Mouse (Mus musculus) lung, postnatal 0 days (tissue): ENCODE results near the gene Tpst1. TPM values are rescaled to one million over a fixed set of nuclear protein-coding genes. Genes with fewer than 3 reads are reported as not detected.
A peak's percentile ranks its signal among the peaks of the same experiment; 100 is the strongest.

ENCODE experiments used
- ATAC-seq: fragments of 200-750 bp; cut with Nextera tagmentation; 2 replicates; pipeline ENCODE4 v1.8.0; 2017; ENCODE audit warnings: moderate library complexity
- DNase-seq: peaks from one replicate; pipeline ENCODE4 v3.0.0-alpha.2; 2016; ENCODE audit warnings: low spot score
- H3K27ac ChIP-seq: fragments of 300-500 bp; sonication (generic); 2 replicates; pipeline ENCODE4 v1.5.1; 2014; ENCODE audit warnings: antibody characterized with exemption, mild to moderate bottlenecking, low read length, mixed read lengths
- H3K27me3 ChIP-seq: fragments of 300-500 bp; sonication (generic); replicated peaks from 2 replicates; pipeline ENCODE4 v1.6.1; 2014; ENCODE audit warnings: low read length, mixed read lengths; ENCODE audit not compliant: insufficient read depth
- H3K36me3 ChIP-seq: fragments of 300-500 bp; sonication (generic); 2 replicates; pipeline ENCODE4 v1.6.1; 2014; ENCODE audit warnings: low read length, mixed read lengths; ENCODE audit not compliant: insufficient read depth
- H3K4me1 ChIP-seq: fragments of 300-500 bp; sonication (generic); 2 replicates; pipeline ENCODE4 v1.6.1; 2014; ENCODE audit warnings: antibody characterized with exemption, low read depth, low read length, mixed read lengths; ENCODE audit not compliant: insufficient read depth
- H3K4me2 ChIP-seq: fragments of 300-500 bp; sonication (generic); replicated peaks from 2 replicates; pipeline ENCODE4 v1.6.1; 2014; ENCODE audit warnings: low read depth, mild to moderate bottlenecking, low read length, moderate library complexity, mixed read lengths
- H3K4me3 ChIP-seq: fragments of 300-500 bp; sonication (generic); 2 replicates; pipeline ENCODE4 v1.5.1; 2014; ENCODE audit warnings: low read depth, low read length
- H3K9ac ChIP-seq: fragments of 300-500 bp; sonication (generic); replicated peaks from 2 replicates; pipeline ENCODE4 v1.6.1; 2014; ENCODE audit warnings: low read depth, mild to moderate bottlenecking
- H3K9me3 ChIP-seq: fragments of 300-500 bp; sonication (generic); 2 replicates; pipeline ENCODE4 v1.6.1; 2016; ENCODE audit warnings: low read length, mixed read lengths
- CTCF ChIP-seq: IDR thresholded peaks from 2 replicates; pipeline ENCODE4 v1.5.1; 2016; ENCODE audit warnings: antibody characterized with exemption, mild to moderate bottlenecking
- EP300 ChIP-seq: IDR thresholded peaks from 2 replicates; pipeline ENCODE4 v1.6.1; 2016; ENCODE audit warnings: antibody characterized with exemption, mild to moderate bottlenecking, control low read depth
- WGBS: fragments of 180-500 bp; shearing (Covaris S2); extraction: QIAGEN DNeasy Blood & Tissue Kit; methylation state at CpG from one replicate; pipeline ENCODE4 v1.1.7; 2014; 5-methylcytosine and 5-hydroxymethylcytosine counted together
- polyA plus RNA-seq: library from polyadenylated mRNA; unstranded; fragments of >200 nt; fragmentation: Nextera tagmentation; extraction: Ambion mirVana; gene quantifications from 2 replicates; pipeline ENCODE4 v1.2.1, GENCODE M21; 2015

The Tpst1 gene
- polyA plus RNA-seq, 1 experiment from 2014 or later = 31.5 TPM

- TF ChIP-seq EP300 (no peak), CTCF (no peak)
- H3K36me3 ChIP-seq = peaks cover 15% of the 10 kb centered on the region
Measured at GRCm38 (mm10) chr5:130043741-130044140, 29.4 kb upstream of the Tpst1 start.

GRCm38 (mm10) chr5:130044201-130044695 lies 28.9 kb upstream of the Tpst1 start:
- Histone ChIP-seq H3K27ac (no peak overlapping the region), H3K9ac (no peak overlapping the region), H3K36me3 (peaks cover 18% of the 10 kb centered on the region), H3K9me3 (no peaks in the 10 kb centered on the region), H3K4me3 (no peak overlapping the region), H3K27me3 (no peaks in the 10 kb centered on the region), H3K4me2 (no peak overlapping the region), H3K4me1 (no peaks in the 10 kb centered on the region)
- WGBS = 51% methylated on average over 7 of the region's 7 CpGs
- TF ChIP-seq EP300 (no peak), CTCF (peak; percentile 77)
- ATAC-seq (peak; percentile 56), DNase-seq (peak; percentile 84)

More at GRCm38 (mm10) chr5:130043741-130044140, 29.4 kb upstream of the Tpst1 start:
- ATAC-seq = no peak
- no peak overlapping the region for H3K9ac ChIP-seq
- no peaks in the 10 kb centered on the region for H3K4me1 ChIP-seq
- no peaks in the 10 kb centered on the region for H3K27me3 ChIP-seq
- no peak overlapping the region for H3K4me3 ChIP-seq
- H3K4me2 ChIP-seq = no peak overlapping the region
- DNase-seq = no peak
- 68% methylated on average over 3 of the region's 3 CpGs for WGBS
- H3K27ac ChIP-seq = no peak overlapping the region
- no peaks in the 10 kb centered on the region for H3K9me3 ChIP-seq

GRCm38 (mm10) chr5:130046100-130046499 lies 27.0 kb upstream of the Tpst1 start:
- no peak for TF ChIP-seq EP300
- TF ChIP-seq CTCF = no peak
- H3K9ac ChIP-seq = no peak overlapping the region
- whole genome bisulfite sequencing = 88% methylated on average over 7 of the region's 7 CpGs
- peaks cover 15% of the 10 kb centered on the region for H3K36me3 ChIP-seq
- H3K4me1 ChIP-seq = no peaks in the 10 kb centered on the region
- no peak overlapping the region for H3K27ac ChIP-seq
- ATAC-seq (no peak), DNase-seq (no peak)
- H3K27me3 ChIP-seq = no peaks in the 10 kb centered on the region
- no peak overlapping the region for H3K4me3 ChIP-seq
- no peaks in the 10 kb centered on the region for H3K9me3 ChIP-seq
- no peak overlapping the region for H3K4me2 ChIP-seq

GRCm38 (mm10) chr5:130046589-130046988 lies 26.5 kb upstream of the Tpst1 start:
- DNase-seq (no peak), ATAC-seq (no peak)
- no peaks in the 10 kb centered on the region for H3K4me1 ChIP-seq
- H3K27ac ChIP-seq = no peak overlapping the region
- no peak for TF ChIP-seq CTCF
- no peak for TF ChIP-seq EP300
- no peaks in the 10 kb centered on the region for H3K27me3 ChIP-seq
- peaks cover 15% of the 10 kb centered on the region for H3K36me3 ChIP-seq
- no peak overlapping the region for H3K9ac ChIP-seq
- 89% methylated on average over 10 of the region's 10 CpGs for WGBS
- no peak overlapping the region for H3K4me2 ChIP-seq
- no peak overlapping the region for H3K4me3 ChIP-seq
- H3K9me3 ChIP-seq = no peaks in the 10 kb centered on the region

- H3K9me3 ChIP-seq = no peaks in the 10 kb centered on the region
- H3K4me2 ChIP-seq = no peak overlapping the region
- ATAC-seq (no peak), DNase-seq (no peak)
- no peak overlapping the region for H3K9ac ChIP-seq
- no peak overlapping the region for H3K4me3 ChIP-seq
- H3K4me1 ChIP-seq = no peaks in the 10 kb centered on the region
- TF ChIP-seq EP300 (no peak), CTCF (peak; percentile 44)
- WGBS = 83% methylated on average over 6 of the region's 6 CpGs
- H3K27ac ChIP-seq = no peak overlapping the region
- no peaks in the 10 kb centered on the region for H3K27me3 ChIP-seq
- peaks cover 15% of the 10 kb centered on the region for H3K36me3 ChIP-seq
Measured at GRCm38 (mm10) chr5:130047013-130047412, 26.1 kb upstream of the Tpst1 start.

GRCm38 (mm10) chr5:130048786-130049520 lies 24.2 kb upstream of the Tpst1 start:
- peaks cover 11% of the 10 kb centered on the region for H3K36me3 ChIP-seq
- ATAC-seq (peak; percentile 11; the same call in 1 of the 2 replicates), DNase-seq (no peak)
- TF ChIP-seq CTCF = no peak
- no peak for TF ChIP-seq EP300
- H3K4me2 ChIP-seq = no peak overlapping the region
- 68% methylated on average over 15 of the region's 15 CpGs for WGBS
- no peak overlapping the region for H3K27ac ChIP-seq
- no peaks in the 10 kb centered on the region for H3K27me3 ChIP-seq
- H3K9me3 ChIP-seq = no peaks in the 10 kb centered on the region
- no peak overlapping the region for H3K9ac ChIP-seq
- no peaks in the 10 kb centered on the region for H3K4me1 ChIP-seq
- H3K4me3 ChIP-seq = no peak overlapping the region
